Mouse (Mus musculus): ENCODE results near the gene Ube2v1.

Ube2v1 gene

DNA sequence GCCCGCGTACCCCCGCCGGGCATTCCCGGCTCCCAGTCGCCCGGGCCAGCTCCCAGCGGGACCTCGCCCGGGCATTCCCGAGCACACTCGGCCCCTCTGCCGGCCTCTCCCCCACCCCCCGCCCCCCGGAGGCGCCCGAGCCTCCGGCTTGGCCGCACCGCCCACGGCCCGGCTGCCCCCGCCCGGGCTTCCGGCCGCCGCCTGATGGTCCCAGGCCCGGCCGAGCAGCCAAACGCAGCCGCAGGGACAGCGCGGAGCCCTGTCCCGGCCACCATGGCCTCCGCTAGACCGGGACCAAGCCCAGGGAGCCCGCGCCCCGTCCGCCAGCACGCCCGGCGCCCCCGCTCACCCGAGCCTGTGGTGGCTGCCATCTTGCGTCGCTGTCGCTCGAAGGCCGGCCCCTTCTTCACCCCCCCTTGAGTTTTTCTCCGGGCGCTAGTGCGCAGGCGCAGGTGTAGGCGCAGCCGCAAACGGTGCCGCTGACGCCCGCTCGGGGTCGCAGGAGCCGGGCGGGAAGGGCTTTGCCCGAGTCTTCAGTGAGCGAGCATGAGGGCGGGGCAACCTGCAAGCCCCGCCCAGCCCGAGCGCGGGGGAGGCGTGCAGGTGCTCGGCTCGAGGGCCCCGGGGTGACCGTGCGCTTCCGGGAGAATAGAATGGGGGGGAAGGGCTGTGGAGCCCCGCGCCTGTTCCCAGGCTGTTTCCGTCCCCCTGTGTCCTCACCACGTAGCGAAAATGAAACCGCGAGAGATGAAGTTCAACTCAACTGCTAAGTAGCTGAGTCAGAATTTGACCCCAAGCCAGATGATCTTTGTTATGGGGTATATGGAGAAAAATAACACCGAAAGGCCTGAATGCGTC, at the start of gene Ube2v1:
TSS of gene Ube2v1 (minus strand) at position 505 of the 858 bp plus-strand sequence.
- DNase-seq: peak; percentile 97

GRCm38 (mm10) chr2:167680657-167681056, 48.8 kb upstream of the Ube2v1 start:
- DNase-seq: peak in 1 of 2 experiments; percentile 77

DNA sequence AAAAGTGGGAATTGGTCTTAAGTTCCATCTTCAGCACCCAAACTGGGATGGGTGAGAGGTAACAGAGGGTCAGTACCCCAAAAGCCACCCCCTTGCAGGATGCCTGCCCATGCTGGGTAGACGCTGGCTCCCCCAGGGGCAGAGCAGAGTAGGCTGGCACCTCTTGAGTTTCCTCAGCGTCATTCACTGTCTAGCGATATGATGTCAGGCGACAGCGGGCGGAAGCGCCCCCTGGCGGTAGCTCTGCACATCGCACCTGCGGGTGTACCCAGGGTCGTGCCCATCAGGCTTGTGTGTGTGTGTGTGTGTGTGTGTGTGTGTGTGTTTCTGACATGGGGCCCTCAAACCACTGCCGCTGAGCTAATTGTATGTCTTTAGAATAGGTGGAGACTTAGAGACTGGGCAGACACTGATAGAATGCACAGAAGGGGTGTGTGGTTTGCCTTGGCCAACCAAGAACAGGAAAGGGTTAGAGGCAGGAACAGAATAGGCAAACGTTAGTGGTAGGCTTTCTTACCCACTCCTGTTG, 48.1 kb upstream of the Ube2v1 start:
- peak in 1 of 2 experiments; percentile 82 for DNase-seq

- DNase-seq: no peak
Observed at GRCm38 (mm10) chr2:167678600-167678999, 46.7 kb upstream of the Ube2v1 start.

GRCm38 (mm10) chr2:167675120-167675909, 43.4 kb upstream of the Ube2v1 start:
- no peak for DNase-seq

- no peak for DNase-seq
Observed at GRCm38 (mm10) chr2:167672212-167672685, 40.4 kb upstream of the Ube2v1 start.

GRCm38 (mm10) chr2:167671101-167671633, 39.3 kb upstream of the Ube2v1 start:
- peak; percentile 82 to 88 for DNase-seq

GRCm38 (mm10) chr2:167669398-167669797, 37.5 kb upstream of the Ube2v1 start:
- DNase-seq: no peak

- peak; percentile 78 to 83 for DNase-seq
Observed at GRCm38 (mm10) chr2:167668426-167668825, 36.5 kb upstream of the Ube2v1 start.

DNA sequence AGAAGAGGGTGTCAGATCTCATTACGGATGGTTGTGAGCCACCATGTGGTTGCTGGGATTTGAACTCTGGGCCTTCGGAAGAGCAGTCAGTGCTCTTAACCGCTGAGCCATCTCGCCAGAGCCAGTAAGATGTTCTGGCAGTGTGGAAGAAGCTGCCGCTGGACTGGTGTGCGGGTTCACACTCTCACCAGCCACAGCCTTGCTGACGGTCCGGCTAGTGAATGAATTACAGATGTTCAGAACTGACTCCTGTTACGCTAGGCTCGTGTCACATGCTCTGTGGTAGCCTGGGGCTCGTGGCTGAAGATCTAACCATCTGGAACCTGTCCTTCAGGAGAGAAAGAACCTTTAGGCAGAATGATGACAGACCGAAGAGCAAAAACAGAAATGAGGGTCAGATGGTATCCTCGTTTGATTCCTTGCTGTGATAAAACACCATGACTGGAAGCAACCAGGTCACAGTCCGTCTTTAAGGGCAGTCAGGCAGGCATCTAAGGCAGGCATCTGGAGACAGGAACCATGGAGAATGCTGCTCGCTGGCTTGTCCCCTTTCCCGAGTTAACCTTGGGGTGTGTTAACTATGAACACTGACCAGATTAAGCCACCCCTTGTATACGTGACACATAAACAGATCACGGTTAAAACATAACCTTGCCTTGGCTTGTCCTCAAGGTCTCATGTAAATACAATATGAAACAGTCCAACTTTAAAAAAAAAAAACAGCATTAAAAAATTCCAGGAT, 34.2 kb upstream of the Ube2v1 start:
- DNase-seq: peak; percentile 88 to 89

GRCm38 (mm10) chr2:167662713-167663112, 30.8 kb upstream of the Ube2v1 start:
- peak; percentile 63 to 74 for DNase-seq

DNA sequence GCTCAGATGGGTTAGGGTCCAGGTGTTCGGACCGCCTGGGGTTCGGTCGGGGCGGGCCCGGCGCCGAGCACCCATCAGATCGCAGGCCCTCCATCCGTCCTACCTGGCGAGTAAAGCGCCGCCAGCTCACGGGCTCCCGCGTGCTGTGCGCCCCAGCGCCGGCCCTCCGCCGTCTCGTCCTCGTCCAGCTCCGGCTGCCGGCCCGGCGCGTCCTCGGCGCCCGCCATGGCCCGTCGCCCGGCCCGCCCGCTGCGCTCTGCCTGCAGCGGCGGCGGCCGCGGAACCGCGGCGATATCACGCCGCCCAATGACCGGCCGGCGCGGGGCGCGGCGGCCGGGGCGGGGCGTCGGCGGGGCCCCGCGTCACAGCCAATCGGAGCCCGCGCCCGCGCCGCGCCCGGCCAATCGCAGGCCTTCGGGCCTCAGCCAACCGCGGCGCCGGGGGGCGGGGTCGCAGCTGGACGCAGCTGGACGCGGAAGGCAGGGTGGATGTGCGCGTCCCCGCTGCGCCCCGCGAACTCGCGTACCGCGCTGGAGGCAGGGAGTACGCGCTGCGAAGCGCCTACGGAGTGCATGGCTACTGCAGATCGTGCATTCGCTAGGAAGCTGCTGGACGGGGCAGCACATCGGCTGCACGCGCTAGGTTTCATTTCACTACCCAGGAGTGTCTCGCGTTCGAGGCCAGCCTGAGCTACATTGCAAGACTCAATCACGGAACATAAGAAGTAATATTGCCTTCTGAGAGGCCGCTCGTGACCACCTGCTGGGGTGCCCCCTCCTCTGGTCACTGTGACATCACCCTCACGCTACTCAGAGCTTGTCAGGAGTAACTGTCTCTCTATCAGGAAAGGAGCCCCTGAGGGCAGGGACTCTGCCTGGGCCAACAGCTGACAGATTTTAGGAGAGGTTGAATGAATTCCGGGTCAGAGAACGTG, 29.6 kb upstream of the Ube2v1 start, which contains the start of gene Gm20431:
TSS of gene Gm20431 (minus strand) at position 227 of the 934 bp plus-strand sequence.
- DNase-seq: peak; percentile 93 to 94

- no peak for DNase-seq
Observed at GRCm38 (mm10) chr2:167660611-167660971, 28.7 kb upstream of the Ube2v1 start.

GRCm38 (mm10) chr2:167659847-167660610, 28.1 kb upstream of the Ube2v1 start:
- peak; percentile 92 to 93 for DNase-seq

GRCm38 (mm10) chr2:167659177-167659846, 27.4 kb upstream of the Ube2v1 start:
- peak in 1 of 2 experiments; percentile 42 for DNase-seq

- no peak for DNase-seq
Observed at GRCm38 (mm10) chr2:167658712-167659111, 26.8 kb upstream of the Ube2v1 start.

GRCm38 (mm10) chr2:167657973-167658372, 26.1 kb upstream of the Ube2v1 start:
- no peak for DNase-seq

DNA sequence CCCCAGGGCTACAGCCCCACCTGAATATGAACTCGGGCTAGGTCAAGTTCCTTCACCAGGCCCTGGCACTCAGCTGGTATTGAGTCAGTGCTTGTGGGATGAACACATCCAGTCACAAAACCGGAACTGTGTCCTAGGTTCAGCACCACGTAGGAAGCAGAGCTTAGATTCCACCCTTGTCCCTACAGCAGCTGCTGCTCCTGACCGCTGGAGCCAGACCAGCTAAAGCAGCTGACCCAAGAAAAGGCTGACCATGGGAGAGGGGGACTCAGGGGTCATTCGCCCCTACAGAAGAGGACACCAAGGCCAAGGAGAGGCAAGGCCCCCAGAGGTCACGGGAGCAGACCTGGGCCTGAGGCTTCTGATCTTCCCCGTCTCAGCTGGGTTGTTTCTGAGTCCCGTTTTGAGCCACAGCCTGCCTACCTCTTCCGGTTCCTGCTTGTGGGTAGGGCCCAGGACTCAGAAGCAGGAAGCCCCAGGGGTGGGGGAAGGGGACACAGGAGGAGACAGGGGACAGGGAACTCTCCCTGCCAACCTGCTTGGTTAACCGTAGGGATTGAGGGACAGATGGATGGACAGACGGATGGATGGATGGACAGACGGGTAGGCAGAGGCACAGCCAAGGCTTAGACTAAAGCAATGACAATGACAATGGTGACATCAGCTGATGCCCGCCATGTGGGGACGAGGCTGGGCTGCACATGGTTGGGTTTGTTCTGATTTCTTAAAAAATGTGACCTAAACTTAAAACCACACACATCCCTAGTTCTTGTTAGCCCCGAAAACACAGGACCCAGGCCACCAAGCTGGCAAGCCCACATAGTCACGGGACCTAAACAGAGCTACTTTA, 25.0 kb upstream of the Ube2v1 start:
- DNase-seq: peak; percentile 43 to 54

Data from kidney, adult 8-10 months (tissue).